Mouse (Mus musculus): ENCODE measurements around the gene D430041D05Rik. TPM values are rescaled to one million over a fixed set of nuclear protein-coding genes. Genes with fewer than 3 reads are reported as not detected.

D430041D05Rik gene
- 2.5 and 2.6 TPM in 2 replicates for polyA plus RNA-seq (2014; fragmentation: Nextera tagmentation; extraction: Ambion mirVana)

DNA sequence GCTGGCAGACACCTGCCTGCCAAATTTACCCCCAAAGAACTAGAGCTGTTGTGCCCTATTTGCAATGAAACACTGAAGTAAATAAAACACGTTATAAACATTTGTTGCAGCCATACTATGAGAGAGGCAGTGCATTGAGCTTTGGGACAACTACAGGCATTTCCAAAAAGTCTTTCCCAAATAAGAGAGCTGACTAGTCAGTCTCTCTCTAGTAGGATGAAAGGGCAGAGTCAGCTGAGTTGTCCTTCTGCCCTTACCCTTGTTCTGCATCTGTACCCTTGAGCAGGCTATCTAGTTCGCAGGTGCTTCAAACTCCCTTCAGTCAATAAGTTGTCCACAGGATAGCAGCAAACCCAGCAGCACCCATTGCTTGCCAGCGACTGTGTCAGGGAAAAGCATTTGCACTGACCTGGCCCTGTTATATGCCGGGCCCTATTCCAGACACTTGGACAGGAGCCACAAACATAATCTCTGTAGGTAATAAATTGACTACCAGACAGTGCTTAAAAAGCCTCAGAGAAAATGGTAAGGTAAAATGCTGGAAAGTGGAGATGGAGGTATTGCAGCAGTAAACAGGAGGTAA, at the start of gene D430041D05Rik:
TSS of gene D430041D05Rik (minus strand) at position 51 of the 583 bp plus-strand sequence.
- H3K9me3 ChIP-seq (ENCODE audit: control insufficient read depth, low read length), result no peaks in the 10 kb centered on the region
- ATAC-seq (replicated peaks; ENCODE audit: low FRiP score), result no peak
- H3K36me3 ChIP-seq (ENCODE audit: control insufficient read depth, insufficient read depth, low read length), result no peaks in the 10 kb centered on the region
- H3K27me3 ChIP-seq (ENCODE audit: control insufficient read depth, insufficient read depth, low read length), result peaks cover 10% of the 10 kb centered on the region; the same call in 1 of the 2 replicates
- DNase-seq (ENCODE audit: low spot score), result peak; percentile 47
- H3K4me3 ChIP-seq (ENCODE audit: low read depth, low read length), result peak within 1 kb of the TSS; percentile 70
- peak within 1 kb of the TSS; percentile 86 for H3K9ac ChIP-seq (ENCODE audit: low read length)
- peak within 1 kb of the TSS; percentile 99 for H3K4me2 ChIP-seq (ENCODE audit: low read depth, low read length, severe bottlenecking)
- 73% methylated on average over 4 of the region's 4 CpGs for WGBS
- no peak within 1 kb of the TSS; the same call in 1 of the 2 replicates for H3K27ac ChIP-seq (ENCODE audit: low read depth, low read length)
- H3K4me1 ChIP-seq (replicated peaks; ENCODE audit: control insufficient read depth, insufficient read depth, low read length), result peaks cover 5% of the 10 kb centered on the region; the same call in 1 of the 2 replicates

DNA sequence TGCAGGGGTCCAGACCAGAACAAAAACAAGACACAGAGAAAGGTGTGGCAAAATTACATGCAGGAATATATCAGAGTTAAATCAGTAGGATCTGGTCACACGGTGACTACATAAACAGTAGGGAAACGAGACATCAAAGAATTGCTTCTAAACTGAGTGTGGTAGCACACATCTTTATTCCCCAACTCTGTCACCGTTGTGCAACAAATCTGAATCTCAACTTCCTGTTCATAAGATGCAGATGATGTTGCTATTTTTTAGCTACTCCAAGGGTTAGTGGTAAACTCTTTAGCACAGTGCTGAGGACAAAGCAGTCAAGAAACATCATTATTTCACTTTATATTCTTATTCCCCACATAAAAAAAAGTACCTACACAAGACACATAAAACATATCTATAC, 49.2 kb upstream of the D430041D05Rik start:
- Histone ChIP-seq H3K9me3 (ENCODE audit: control insufficient read depth, low read length) (no peaks in the 10 kb centered on the region), H3K4me1 (replicated peaks; ENCODE audit: control insufficient read depth, insufficient read depth, low read length) (no peaks in the 10 kb centered on the region), H3K36me3 (ENCODE audit: control insufficient read depth, insufficient read depth, low read length) (no peaks in the 10 kb centered on the region), H3K27ac (ENCODE audit: low read depth, low read length) (no peak overlapping the region), H3K4me2 (ENCODE audit: low read depth, low read length, severe bottlenecking) (no peak overlapping the region), H3K4me3 (ENCODE audit: low read depth, low read length) (no peak overlapping the region), H3K27me3 (ENCODE audit: control insufficient read depth, insufficient read depth, low read length) (no peaks in the 10 kb centered on the region), H3K9ac (ENCODE audit: low read length) (no peak overlapping the region)
- WGBS, result 88% methylated on average over 3 of the region's 3 CpGs
- DNase-seq (ENCODE audit: low spot score) (no peak), ATAC-seq (replicated peaks; ENCODE audit: low FRiP score) (no peak)

DNA sequence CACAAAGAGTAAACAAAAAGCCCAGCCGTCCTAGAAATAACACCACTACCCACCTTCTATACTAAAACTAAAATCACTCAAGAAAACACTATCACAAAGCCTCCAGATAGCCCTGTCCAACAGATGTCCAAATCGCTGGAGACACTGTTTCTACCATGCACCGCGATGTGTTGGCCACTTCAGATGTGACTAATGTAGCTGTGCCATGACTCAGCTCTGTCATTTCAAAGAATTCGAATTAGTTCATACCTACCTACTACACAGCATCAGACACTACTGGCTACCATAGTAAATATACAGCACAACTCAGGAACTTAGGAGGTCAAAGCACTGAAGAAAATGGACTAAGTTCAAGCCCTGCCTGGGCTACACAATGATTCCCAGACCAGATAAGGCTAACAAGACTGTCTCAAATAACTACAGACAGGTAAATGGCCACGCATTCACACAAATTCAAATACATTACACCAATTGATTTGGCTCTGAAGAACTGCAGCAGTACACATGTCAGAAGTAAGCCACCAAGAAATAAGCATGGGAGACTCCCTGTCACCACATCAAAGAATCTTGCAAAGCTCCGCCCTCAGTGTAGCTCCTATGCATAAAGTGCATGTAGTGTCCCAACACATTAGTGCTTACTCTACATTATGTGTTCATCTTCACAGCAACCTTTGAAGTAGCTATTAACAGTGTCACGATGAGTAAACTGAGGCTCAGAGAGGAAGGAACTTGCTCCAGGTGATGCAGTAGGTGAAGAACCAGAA, 47.9 kb upstream of the D430041D05Rik start:
- H3K27me3 ChIP-seq (ENCODE audit: control insufficient read depth, insufficient read depth, low read length), result no peaks in the 10 kb centered on the region
- no peak overlapping the region for H3K4me3 ChIP-seq (ENCODE audit: low read depth, low read length)
- no peaks in the 10 kb centered on the region for H3K9me3 ChIP-seq (ENCODE audit: control insufficient read depth, low read length)
- H3K27ac ChIP-seq (ENCODE audit: low read depth, low read length), result no peak overlapping the region
- DNase-seq (ENCODE audit: low spot score) (no peak), ATAC-seq (replicated peaks; ENCODE audit: low FRiP score) (no peak)
- no peak overlapping the region for H3K4me2 ChIP-seq (ENCODE audit: low read depth, low read length, severe bottlenecking)
- H3K9ac ChIP-seq (ENCODE audit: low read length), result no peak overlapping the region
- H3K36me3 ChIP-seq (ENCODE audit: control insufficient read depth, insufficient read depth, low read length), result no peaks in the 10 kb centered on the region
- WGBS, result 91% methylated on average over 8 of the region's 8 CpGs
- H3K4me1 ChIP-seq (replicated peaks; ENCODE audit: control insufficient read depth, insufficient read depth, low read length), result no peaks in the 10 kb centered on the region

DNA sequence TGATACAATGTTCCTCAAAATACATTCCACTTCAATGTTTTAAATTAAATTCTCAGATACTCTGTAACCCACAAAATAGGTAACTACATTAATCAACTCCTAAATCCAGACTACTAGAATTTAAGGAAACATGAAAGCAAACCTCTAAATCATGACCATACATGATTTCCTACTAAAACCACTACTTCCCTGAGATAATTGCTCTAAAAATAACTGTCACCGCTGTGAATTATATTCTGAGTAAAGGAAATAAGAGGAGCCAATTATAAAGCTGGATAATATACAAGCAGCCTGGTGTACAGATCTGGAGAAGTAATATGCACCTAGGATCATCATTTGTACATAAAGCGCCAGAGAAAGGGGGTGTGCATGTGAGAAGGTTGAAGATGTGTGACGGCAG, 46.3 kb upstream of the D430041D05Rik start:
- 96% methylated on average over 3 of the region's 3 CpGs for WGBS
- Histone ChIP-seq H3K4me3 (ENCODE audit: low read depth, low read length) (no peak overlapping the region), H3K4me2 (ENCODE audit: low read depth, low read length, severe bottlenecking) (no peak overlapping the region), H3K4me1 (replicated peaks; ENCODE audit: control insufficient read depth, insufficient read depth, low read length) (no peaks in the 10 kb centered on the region), H3K36me3 (ENCODE audit: control insufficient read depth, insufficient read depth, low read length) (no peaks in the 10 kb centered on the region), H3K27me3 (ENCODE audit: control insufficient read depth, insufficient read depth, low read length) (no peaks in the 10 kb centered on the region), H3K27ac (ENCODE audit: low read depth, low read length) (no peak overlapping the region), H3K9me3 (ENCODE audit: control insufficient read depth, low read length) (no peaks in the 10 kb centered on the region), H3K9ac (ENCODE audit: low read length) (no peak overlapping the region)
- no peak for ATAC-seq (replicated peaks; ENCODE audit: low FRiP score)
- no peak for DNase-seq (ENCODE audit: low spot score)

DNA sequence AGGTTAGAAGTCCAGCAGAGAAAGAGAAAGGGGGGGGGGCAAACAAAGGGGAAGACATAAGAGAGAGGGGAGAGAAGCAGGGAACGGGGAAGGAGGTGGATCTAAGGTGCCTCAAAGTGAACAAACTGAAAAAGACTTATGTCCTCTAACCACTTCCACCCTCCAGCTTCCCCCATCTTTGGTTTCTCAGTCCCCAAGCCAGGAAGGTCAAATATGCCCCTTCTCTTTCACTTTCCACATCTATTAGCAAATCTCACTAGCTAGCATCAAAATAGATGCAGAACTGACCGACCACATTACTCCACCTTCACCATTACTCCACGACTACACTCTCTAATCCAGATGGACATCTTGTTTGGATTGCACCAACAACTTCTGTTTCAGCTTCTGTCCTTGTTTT, 39.9 kb upstream of the D430041D05Rik start:
- H3K27me3 ChIP-seq (ENCODE audit: control insufficient read depth, insufficient read depth, low read length), result no peaks in the 10 kb centered on the region
- DNase-seq (ENCODE audit: low spot score) (no peak), ATAC-seq (replicated peaks; ENCODE audit: low FRiP score) (no peak)
- no peak overlapping the region for H3K4me2 ChIP-seq (ENCODE audit: low read depth, low read length, severe bottlenecking)
- no peak overlapping the region for H3K27ac ChIP-seq (ENCODE audit: low read depth, low read length)
- no peaks in the 10 kb centered on the region for H3K4me1 ChIP-seq (replicated peaks; ENCODE audit: control insufficient read depth, insufficient read depth, low read length)
- no peaks in the 10 kb centered on the region for H3K9me3 ChIP-seq (ENCODE audit: control insufficient read depth, low read length)
- H3K4me3 ChIP-seq (ENCODE audit: low read depth, low read length), result no peak overlapping the region
- no peak overlapping the region for H3K9ac ChIP-seq (ENCODE audit: low read length)
- no peaks in the 10 kb centered on the region for H3K36me3 ChIP-seq (ENCODE audit: control insufficient read depth, insufficient read depth, low read length)
- 86% methylated on average over 3 of the region's 3 CpGs for WGBS

DNA sequence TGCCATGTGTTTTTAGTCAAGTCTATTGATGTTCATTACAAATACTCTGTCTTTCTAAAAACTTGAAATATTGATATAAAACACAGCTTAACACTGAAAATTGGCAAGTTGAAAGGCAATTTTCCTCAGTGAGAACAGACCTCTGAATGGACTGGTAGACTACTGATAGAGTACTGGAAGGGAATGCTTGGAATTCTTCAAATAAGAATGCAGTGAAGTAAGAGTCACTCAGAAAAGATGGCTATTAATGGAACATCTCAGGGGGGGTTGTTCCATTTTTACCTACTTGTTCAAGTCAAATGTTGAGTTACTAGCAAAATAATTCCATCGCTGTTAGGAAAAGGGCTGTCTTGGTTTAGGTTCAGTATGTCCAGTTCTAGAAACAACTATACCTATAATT, 38.4 kb upstream of the D430041D05Rik start:
- Histone ChIP-seq H3K4me2 (ENCODE audit: low read depth, low read length, severe bottlenecking) (no peak overlapping the region), H3K9me3 (ENCODE audit: control insufficient read depth, low read length) (no peaks in the 10 kb centered on the region), H3K4me1 (replicated peaks; ENCODE audit: control insufficient read depth, insufficient read depth, low read length) (no peaks in the 10 kb centered on the region), H3K36me3 (ENCODE audit: control insufficient read depth, insufficient read depth, low read length) (no peaks in the 10 kb centered on the region), H3K27me3 (ENCODE audit: control insufficient read depth, insufficient read depth, low read length) (no peaks in the 10 kb centered on the region), H3K4me3 (ENCODE audit: low read depth, low read length) (no peak overlapping the region), H3K9ac (ENCODE audit: low read length) (no peak overlapping the region), H3K27ac (ENCODE audit: low read depth, low read length) (no peak overlapping the region)
- WGBS, result 81% methylated on average over 1 of the region's 1 CpGs
- ATAC-seq (replicated peaks; ENCODE audit: low FRiP score) (no peak), DNase-seq (ENCODE audit: low spot score) (no peak)

DNA sequence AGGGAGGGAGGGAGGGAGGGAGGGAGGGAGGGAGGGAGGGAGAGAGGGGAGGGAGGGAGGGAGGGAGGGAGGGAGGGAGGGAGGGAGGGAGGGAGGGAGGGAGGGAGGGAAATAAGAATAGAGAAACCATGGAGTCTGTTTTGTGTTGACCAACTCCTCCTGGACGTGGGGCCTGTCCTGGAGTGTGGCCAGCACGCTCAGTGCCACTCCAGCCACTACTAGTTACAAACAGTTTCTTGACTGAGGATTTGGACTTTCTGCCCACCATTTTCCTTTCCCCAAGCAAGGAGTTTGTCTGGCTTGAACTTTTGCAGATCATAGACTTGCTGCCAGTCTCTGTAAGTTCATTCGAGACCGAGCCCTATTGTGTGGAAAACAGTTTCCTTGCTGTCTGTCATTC, 37.4 kb upstream of the D430041D05Rik start:
- Histone ChIP-seq H3K4me1 (replicated peaks; ENCODE audit: control insufficient read depth, insufficient read depth, low read length) (no peaks in the 10 kb centered on the region), H3K36me3 (ENCODE audit: control insufficient read depth, insufficient read depth, low read length) (no peaks in the 10 kb centered on the region), H3K9me3 (ENCODE audit: control insufficient read depth, low read length) (no peaks in the 10 kb centered on the region), H3K4me3 (ENCODE audit: low read depth, low read length) (no peak overlapping the region), H3K27me3 (ENCODE audit: control insufficient read depth, insufficient read depth, low read length) (no peaks in the 10 kb centered on the region), H3K4me2 (ENCODE audit: low read depth, low read length, severe bottlenecking) (no peak overlapping the region), H3K27ac (ENCODE audit: low read depth, low read length) (no peak overlapping the region), H3K9ac (ENCODE audit: low read length) (no peak overlapping the region)
- no peak for DNase-seq (ENCODE audit: low spot score)
- no peak for ATAC-seq (replicated peaks; ENCODE audit: low FRiP score)
- 80% methylated on average over 4 of the region's 4 CpGs for WGBS

DNA sequence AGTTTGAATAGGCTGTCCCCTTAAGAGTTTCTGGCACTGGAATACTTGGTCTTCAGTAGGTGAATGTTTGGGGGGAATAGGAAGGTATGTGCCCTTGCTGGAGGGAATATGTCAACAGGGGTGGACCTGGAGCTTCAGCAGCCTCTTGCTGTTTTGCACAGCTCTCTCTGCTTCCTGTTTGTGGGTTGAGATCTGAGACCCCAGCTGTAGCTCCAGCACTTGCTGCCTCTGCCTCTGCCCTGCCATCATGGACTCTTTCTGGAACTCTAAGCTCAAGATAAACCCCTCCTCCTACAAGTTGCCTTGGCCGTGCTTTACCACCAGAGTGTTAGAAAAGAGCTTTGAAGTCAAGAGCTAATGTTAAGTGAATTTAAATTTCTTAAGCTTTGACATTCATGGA, 35.2 kb upstream of the D430041D05Rik start:
- Histone ChIP-seq H3K9me3 (ENCODE audit: control insufficient read depth, low read length) (no peaks in the 10 kb centered on the region), H3K27me3 (ENCODE audit: control insufficient read depth, insufficient read depth, low read length) (no peaks in the 10 kb centered on the region), H3K27ac (ENCODE audit: low read depth, low read length) (no peak overlapping the region), H3K4me2 (ENCODE audit: low read depth, low read length, severe bottlenecking) (no peak overlapping the region), H3K4me1 (replicated peaks; ENCODE audit: control insufficient read depth, insufficient read depth, low read length) (no peaks in the 10 kb centered on the region), H3K9ac (ENCODE audit: low read length) (no peak overlapping the region), H3K36me3 (ENCODE audit: control insufficient read depth, insufficient read depth, low read length) (no peaks in the 10 kb centered on the region), H3K4me3 (ENCODE audit: low read depth, low read length) (no peak overlapping the region)
- 74% methylated on average over 1 of the region's 1 CpGs for WGBS
- no peak for DNase-seq (ENCODE audit: low spot score)
- no peak for ATAC-seq (replicated peaks; ENCODE audit: low FRiP score)

DNA sequence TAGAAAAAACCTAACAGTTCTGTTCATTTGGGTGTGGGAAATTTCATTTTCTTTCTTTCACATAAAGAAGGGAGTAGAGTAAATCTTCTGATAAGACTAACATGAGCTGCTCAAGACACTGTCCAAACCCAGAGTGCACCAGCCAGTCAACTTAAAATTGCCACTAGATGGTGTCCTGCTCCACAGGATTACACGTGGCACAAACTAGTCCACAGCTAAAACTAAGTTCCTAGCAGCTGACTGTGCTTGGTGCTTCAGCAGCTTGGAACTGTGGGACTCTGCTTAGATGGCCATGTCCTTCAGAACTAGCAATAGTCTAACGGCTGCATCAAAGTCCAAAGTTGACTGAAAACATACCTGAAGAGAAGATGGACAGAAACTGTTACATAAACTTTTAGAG, 34.0 kb upstream of the D430041D05Rik start:
- H3K27ac ChIP-seq (ENCODE audit: low read depth, low read length), result no peak overlapping the region
- H3K4me3 ChIP-seq (ENCODE audit: low read depth, low read length), result no peak overlapping the region
- 44% methylated on average over 2 of the region's 2 CpGs for WGBS
- peak; percentile 42; the same call in 1 of the 2 replicates for ATAC-seq (replicated peaks; ENCODE audit: low FRiP score)
- no peaks in the 10 kb centered on the region for H3K27me3 ChIP-seq (ENCODE audit: control insufficient read depth, insufficient read depth, low read length)
- no peaks in the 10 kb centered on the region for H3K9me3 ChIP-seq (ENCODE audit: control insufficient read depth, low read length)
- H3K4me2 ChIP-seq (ENCODE audit: low read depth, low read length, severe bottlenecking), result no peak overlapping the region
- H3K9ac ChIP-seq (ENCODE audit: low read length), result no peak overlapping the region
- no peaks in the 10 kb centered on the region for H3K36me3 ChIP-seq (ENCODE audit: control insufficient read depth, insufficient read depth, low read length)
- H3K4me1 ChIP-seq (replicated peaks; ENCODE audit: control insufficient read depth, insufficient read depth, low read length), result no peaks in the 10 kb centered on the region
- peak; percentile 59 for DNase-seq (ENCODE audit: low spot score)
